Mouse (Mus musculus) layer of hippocampus, adult 9-10 months (tissue): ENCODE measurements around the gene L3mbtl1.
"Not testable (repeated sequence)": the region's sequence is repeated elsewhere in the genome, so short reads cannot be mapped to it uniquely, and the experiment has no call there.

Experiments
- DNase-seq: peaks from one replicate; pipeline ENCODE4 v3.0.0; 2022; ENCODE audit warnings: low spot score

The L3mbtl1 gene

DNA sequence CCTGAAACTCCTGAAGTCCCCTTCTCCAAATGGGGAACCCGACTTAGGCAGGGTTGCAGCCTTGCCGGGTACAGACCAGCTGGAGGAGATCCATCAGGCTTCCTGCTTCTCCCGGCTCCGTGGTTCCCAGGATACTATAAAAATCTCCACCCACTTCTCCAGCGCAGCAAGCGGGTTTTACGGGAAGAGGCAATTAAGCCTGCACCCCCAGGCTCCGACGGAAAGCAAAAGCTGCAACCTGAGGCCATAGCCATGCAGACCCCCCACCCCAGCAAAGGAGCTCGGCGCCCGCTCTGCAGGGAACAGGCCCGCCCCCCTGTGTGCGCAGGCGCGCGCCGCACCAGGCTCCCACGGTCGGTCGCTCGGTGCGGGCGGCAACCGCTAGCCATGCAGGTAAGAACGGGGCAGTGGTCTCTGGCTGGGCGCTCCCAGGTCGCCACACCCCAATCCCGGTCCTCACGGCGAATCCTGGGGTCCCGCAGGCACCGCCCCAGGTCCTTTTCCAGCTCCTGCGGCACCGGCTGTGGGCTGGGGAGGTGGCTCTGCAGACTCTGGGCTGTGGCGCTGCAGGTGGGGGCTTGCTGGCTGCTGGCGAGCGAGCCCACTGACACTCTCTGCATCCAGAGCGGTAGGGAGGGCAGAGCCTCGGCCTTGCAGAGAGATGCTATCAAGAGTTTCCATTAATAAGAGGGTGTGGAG is at the start of gene L3mbtl1:
L3mbtl1 (plus strand) TSS at position 325 of the 699 bp plus-strand sequence.
- DNase-seq: no peak

DNA sequence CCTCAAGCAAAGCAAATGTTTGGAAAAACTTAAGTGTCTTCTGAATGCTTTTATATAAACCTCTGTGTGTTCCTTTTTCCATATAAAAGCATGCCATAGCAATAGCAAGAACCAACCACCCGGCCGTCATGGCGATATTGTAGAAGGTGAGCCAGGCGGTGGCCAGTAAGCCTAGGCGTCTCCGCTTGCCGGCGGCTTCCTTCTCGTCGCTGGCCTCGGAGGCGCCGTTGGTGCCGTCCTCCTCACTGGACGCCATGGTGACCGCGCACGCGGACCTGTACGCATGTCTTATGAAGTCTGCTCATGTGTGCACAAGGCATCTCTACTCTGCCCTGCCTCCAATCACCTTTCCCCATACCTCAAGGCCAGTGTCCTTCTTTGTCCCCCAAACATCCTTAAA is 44.0 kb upstream of the L3mbtl1 start:
- DNase-seq: not testable (repeated sequence)

DNA sequence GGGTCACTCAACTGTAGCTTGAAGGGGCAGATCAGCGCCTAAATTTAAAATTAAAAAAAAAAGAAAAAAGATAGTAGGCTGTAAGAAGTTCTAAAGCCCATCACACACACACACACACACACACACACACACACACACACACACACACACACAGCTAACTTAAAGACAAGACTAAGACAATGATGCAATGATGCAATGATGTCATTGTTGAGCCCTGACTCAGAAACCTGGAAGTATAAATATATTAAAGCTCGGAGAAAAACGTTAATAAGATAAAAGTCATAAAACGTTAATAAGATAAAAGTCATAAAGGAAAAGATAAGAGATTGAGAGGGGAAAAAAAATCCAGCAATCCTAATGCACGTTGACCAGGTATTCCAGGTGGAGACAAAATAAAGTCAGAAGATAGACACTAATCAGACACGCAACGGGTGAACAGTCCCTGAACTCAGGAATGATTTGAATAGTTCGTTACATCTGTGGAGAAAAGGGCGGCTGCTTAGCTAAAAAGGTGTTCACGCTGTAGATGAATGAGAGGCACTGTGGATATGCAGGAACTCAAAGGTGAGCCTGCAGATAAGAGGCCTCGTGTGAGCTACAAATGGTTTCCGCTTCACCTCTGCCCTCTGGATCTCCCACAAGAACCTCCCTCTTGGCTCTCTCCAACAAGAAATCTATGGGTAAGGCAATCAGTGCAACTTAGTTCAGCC is 43.2 kb upstream of the L3mbtl1 start:
- no peak for DNase-seq

DNA sequence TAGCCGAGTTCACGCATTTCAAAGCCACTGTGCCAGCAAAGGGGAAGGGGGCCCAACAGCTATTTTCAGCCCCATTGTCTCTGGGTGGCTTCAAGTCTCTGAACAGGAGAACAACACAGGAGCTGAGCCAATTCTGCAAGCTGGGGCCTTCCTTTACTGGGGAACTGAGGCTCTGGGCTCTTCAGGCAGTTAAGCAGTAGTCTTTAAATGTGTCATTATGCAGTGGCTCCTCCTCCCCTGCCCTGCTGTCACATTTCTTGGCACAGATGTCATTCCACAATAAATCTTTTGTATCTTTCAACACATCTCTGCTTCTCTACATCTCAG is 42.7 kb upstream of the L3mbtl1 start:
- DNase-seq: no peak

DNA sequence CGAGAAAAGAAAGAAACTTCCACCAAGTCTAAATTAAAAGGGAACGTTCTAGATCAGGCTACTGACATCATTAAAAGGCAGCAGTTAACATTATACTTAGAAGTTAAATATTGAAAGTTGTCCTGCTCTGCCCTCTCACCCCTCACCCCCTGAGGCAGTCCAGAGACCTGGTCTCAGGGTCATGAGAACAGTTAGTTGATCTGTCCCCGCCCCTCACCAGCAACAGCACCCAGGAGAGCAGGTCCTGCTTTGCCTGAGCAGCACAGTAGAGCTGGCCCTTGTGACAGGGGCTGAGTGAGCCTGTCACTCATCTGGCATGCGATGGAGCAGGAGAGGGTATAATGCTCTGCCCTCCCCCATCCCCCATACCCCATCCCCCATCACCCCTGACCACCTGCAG is 37.4 kb upstream of the L3mbtl1 start:
- DNase-seq: no peak

DNA sequence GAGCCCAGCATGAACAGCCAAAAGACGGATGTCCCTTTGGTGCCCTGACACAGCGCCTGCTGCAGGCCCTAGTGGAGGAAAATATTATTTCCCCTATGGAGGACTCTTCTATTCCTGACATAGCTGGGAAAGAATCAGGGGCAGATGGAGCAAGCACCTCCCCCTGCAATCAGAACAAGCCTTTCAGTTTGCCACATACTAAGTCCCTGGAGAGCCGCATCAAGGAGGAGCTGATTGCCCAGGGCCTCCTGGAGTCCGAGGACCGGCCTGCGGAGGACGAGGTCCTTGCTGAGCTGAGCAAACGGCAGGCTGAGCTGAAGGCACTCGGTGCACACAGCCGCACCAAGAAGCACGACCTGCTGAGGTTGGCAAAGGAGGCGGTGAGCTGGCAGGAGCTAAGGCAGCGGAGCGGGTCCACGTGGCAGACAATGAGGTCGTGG is 35.2 kb upstream of the L3mbtl1 start:
- no peak for DNase-seq

DNA sequence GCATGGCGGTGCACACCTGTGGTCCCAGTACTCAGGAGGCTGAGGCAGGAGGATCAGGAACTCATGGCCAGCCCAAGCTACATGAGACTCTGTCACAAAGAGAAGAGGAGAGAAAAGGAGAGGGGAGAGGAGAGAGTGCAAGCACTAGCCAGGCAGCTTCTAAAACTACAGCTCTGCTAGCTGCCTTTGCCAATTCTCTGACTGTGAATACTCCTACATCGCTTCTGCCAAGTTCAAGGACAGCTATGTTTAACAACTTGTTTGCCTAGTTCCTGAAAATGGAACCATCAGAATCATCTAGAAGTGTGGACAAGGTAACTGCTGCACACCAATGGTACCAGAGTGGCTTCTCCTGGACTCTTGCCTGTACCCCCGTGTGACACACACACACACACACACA is 29.2 kb upstream of the L3mbtl1 start:
- DNase-seq: no peak

DNA sequence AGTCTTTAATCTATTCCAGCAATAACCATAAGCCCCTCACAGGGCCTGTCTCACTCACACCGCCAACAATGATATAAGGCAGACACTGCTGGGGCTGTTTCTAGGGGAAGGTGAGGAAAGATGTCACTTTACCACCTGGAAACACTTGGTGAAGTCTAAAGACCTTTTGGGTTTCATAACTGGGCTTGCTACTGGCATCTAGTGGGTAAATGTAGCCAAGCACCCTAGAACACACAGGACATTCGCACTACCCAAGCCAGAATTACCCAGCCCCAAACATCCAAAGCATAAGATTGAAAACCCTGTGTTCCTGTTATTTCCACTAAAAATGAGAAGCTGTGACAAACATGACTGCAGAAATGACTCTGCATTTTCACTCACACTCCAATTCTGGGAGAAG is 28.8 kb upstream of the L3mbtl1 start:
- no peak for DNase-seq

DNA sequence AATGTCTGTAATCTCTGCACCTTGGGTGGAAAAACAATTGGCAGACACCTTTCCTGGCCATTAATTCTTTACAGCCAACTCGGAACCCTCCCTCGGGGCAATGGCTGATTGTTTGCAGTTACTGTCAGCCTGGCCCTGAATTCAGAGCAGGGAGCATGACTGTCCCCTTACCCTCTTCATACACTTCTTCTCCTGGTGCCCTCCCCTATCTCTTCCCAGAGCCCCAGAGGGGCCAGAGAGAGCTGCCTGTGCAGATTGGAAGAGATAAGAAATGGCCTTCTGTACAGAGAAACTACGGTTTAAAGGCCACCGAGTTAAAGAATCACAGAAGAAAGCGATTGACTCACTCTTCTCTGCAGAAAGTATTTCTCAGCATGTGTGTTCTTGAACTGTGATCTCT is 23.3 kb upstream of the L3mbtl1 start:
- DNase-seq: no peak

DNA sequence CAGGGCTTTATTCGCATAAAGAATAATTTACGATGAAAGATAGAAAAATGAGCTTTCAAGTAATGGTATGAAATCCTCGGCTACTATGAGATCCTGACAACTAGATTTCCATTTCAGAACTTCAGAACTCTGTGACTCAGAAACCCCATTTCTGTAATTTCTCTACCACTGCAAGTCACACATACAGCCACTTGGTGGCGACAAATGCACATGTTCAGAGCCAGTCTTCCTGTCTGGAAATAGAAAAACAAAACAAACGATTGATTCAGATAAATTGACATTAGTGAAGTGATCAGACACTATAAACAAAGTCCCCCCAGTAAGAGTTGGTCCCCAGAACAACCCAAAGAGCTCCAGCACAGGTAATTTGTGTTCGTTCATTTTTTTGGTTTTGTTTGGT is 21.1 kb upstream of the L3mbtl1 start:
- peak; percentile 48 for DNase-seq

DNA sequence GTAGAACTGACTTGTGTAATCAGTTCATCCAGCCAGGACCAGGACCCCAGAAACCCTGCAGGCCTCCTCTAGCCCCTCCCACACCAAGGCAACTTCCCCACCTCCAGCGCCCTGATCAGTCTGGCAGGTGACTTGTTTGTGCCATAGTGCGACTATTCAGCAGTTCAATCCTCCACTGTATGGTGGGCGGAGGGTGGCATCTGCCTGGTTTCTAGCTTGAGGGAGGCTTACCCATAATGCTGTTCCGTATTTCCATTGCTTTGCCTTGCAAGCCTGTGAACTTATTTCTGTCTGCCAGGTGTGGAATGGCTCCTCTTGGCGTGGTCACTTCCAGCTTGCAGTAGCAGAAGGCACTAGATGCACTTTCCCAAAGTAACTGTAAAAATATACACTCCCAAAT is 20.4 kb upstream of the L3mbtl1 start:
- no peak for DNase-seq

DNA sequence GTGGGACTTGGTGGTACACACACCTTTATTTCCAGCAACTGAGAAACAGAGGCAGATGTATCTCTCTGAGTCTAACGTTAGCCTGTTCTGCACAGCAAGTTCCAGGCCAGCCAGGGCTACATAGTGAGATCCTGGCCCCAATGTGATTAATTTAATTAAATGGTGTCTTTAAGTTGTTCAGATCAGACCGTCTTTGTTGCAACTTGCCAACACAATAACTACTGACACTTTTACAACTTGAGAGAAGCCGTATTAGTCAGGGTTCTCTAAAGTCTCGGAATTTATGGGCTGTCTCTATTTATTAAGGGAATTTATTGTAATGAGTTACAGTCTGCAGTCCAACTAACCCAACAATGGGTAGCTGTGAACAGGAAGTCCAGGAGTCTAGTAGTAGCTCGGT is 19.1 kb upstream of the L3mbtl1 start:
- DNase-seq: no peak

DNA sequence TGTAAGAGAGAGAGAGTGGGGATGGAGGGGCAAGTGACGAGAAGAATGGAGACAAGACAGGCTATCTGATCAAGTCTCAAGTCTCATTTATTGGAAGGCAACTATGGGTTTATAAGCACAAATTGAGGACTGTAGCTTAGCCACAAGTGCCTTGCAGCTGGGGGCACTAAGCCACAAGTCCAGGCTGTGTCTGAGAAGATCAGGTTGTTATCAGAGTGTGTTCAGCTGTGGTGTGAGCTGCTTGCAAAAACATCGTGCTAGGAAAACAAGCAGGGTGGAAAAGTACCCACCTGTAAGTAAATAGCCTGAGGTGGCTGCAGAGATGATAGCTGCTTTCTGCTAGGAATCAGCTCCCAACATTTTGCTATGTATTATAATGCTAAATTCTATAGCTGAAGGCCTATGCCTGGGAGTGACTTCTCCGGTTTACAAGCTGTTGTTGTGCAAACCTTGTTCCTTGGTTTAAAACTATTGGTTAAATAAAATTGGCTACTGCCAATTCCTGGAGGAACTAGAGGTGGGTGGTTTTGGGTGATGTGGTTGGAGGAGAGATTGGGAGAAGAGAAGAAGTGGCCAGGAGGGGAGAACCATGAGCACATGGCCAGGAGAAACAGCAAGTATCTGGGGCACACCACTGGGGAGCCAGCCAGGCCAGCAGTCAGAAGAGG is 15.2 kb upstream of the L3mbtl1 start:
- DNase-seq: no peak

DNA sequence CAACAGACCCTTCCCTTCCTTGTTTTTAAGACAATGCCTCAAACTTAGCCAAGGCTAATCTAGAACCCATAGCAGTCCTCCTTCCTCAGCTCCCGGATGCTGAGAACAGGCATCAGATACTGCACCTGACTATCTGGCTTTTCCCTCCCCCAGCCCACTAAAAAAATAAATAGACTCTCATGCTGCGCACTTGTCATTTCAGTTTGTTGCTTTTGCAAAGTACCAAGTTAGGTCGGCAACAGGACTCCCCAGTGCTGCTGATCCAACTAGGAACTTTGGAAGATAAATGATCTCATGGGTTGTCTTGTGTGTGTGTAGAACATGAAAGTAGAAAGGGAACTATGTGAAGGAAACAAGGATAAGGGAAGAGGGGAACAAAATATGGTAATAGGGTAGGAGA is 13.6 kb upstream of the L3mbtl1 start:
- DNase-seq: no peak

DNA sequence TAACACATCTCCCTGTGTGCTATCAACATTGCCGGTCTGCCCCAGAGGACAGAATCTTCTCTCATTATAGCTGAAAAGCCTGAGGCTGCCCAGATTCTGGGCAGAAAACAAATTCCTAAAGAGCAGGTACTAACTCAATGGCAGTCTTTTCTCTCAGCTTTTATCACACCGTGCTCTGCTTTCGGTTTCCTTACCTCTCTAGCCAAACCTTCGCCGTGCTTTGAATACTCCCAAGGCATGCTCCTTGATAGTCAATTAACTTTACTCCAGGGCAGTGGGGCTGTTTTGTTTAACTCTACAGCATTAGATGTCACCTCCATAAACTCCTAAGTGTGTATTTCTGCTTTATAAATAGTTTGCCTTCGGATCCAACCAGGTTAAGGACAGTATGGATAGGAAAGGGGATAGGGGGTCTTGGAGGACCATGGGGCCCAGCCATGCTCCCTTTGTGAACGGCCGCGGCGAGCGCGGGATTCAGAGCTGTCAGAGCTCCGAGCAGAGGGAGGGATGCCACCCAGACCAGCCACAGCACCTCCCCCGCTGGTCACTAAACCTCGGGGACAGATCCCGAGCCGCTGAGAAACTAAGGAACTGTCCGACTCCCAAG is 12.7 kb upstream of the L3mbtl1 start:
- DNase-seq: no peak

DNA sequence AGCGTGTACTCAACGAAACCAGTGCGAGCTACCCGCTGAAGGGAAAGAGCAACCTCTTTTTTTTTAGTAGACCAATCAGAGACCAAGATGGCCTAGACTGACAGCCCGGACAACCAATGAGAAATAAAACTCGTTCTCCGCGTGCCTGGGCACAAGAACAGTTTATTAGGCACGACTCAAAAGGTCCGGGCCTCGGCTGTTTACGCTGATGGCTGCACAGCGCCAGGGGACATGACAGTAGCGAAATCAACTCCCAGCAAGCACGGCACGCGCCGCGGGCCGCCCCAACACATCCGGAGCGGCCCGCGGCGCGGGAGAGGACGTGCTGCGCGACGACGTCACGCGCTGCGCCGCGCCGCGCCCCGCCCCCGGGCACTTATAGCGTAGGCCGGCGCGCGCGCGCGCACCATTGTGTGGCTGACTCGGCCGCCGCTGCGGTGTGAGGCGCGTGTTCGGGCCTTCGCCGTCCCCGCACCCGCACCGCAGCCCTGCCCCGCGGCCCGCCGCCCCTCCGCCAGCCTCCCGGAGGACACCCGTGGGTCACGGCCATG is 12.1 kb upstream of the L3mbtl1 start, which contains the start of gene Srsf6:
Srsf6 (plus strand) TSS at position 406 of the 551 bp plus-strand sequence.
- peak; percentile 84 for DNase-seq

DNA sequence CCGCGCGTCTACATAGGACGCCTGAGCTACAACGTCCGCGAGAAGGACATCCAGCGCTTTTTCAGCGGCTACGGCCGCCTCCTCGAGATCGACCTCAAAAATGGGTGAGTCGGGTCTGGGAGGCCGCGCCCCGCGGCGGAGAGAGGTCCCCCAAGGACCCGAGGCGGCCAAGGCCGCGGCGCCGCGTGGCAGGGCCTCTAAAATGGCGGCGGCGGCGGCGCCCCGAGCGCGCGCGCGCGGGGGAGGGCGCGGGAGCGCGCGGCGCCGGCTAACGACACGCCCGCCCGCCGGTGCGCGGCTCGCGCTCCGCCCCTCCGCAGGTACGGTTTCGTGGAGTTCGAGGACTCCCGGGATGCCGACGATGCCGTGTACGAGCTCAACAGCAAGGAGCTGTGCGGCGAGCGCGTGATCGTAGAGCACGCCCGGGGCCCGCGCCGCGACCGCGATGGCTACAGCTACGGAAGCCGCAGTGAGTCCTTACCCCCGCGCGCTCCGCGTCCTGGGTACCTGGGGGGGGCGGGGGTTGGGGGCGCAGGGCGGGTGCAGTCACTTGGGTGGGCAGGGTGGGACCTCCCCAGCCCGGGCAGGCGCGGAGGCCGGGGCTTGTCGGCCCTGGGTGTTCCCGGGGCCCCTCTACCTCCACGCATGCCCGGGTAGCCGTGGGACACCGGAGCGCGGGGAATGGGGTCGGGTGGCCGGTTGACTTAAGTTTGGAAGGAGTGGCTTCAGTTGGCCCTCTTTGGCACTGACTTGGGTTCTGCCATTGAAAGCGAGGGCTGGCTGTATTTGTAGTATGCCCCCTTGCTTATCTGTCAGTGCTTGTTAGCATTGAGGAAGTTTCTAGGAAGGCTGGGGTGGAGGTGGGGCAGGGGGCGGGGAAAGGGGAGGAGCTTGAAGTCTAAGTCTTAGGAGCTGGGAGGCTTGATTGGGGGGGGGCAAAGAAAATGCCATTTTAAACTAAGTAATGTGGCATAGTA is 11.3 kb upstream of the L3mbtl1 start:
- no peak for DNase-seq

DNA sequence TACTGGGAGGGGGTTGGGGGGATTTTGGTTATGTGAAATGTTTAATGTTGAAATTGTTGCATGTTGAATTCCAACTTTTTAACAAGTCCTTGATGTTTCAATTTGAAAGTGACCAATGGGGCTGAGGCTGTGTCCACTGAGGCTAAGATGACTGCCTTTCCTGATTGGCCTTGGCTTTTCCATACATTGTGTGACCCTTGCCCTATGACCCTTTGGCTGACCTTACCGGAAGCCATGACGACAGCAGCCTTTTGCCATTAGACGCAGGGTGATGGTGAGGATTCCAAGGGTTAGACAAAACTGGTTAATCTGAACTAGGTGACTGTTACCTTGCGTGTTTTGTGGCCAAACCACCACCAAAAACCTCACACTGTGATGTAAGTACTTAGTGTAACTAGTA is 10.6 kb upstream of the L3mbtl1 start:
- DNase-seq: no peak

DNA sequence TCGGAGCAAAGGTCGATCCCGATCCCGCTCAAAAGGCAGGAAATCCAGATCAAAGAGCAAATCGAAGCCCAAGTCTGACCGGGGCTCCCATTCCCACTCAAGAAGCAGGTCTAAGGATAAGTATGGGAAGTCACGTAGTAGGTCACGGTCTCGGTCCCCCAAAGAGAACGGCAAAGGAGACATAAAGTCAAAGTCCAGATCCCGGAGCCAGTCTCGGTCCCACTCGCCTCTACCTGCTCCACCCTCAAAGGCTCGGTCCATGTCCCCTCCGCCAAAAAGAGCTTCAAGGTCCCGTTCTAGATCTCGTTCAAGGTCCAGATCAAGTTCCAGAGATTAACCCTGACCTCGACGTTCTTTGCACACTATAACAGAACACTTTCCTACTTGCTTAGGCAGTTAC is 8.9 kb upstream of the L3mbtl1 start:
- DNase-seq: no peak

DNA sequence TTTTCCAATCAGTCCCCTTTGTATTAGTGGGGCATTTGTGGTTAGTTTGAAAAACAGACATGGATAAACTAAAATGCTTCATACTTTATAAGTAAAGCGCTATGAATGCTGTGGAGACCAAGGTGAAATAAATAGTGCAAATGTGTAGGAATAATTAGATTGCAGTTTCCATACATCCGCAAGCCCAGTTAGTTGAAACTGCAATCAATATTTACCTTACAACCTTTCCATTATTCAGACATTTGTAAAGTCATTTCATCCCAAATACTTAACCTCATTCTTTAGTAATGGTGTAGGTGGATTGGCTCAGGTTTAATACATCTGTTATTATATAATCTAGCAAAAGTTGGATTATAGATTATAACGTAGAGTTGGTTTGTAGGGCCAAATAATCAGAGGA is 7.6 kb upstream of the L3mbtl1 start:
- no peak for DNase-seq

DNA sequence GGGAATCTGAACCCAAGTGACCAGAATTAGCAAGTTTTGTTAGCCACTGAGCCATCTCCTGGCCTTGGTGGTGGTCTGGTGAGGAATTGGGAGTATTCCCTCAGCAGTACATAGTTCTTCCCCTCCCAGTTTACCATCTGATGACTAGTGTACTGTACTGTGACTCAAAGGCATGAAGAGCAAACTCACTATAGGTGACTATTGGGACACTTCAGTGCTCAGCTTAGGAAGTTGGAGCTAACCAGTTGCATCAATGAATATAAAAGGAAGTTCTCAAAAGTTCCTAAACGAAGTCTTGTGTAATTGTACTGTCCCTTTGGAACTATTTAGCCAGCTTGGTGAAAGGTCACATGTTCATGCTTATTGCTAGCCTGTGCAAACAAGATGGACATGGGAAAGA is 3.7 kb upstream of the L3mbtl1 start:
- no peak for DNase-seq
